Mouse (Mus musculus) kidney, embryonic 16.5 days (tissue): Measurements from ENCODE around the gene Smarcd2. TPM values are rescaled to one million over a fixed set of nuclear protein-coding genes. Genes with fewer than 3 reads are reported as not detected.

Experiments used
- ATAC-seq: fragments of 200-750 bp; cut with Nextera tagmentation; 2 replicates; pipeline ENCODE4 v1.8.0; 2017; ENCODE audit warnings: moderate TSS enrichment; ENCODE audit not compliant: low FRiP score, low TSS enrichment
- H3K27ac ChIP-seq: fragments of 300-500 bp; sonication (generic); 2 replicates; pipeline ENCODE4 v1.5.1; 2014; ENCODE audit warnings: low read length
- H3K27me3 ChIP-seq: fragments of 300-500 bp; sonication (generic); 2 replicates; pipeline ENCODE4 v1.6.1; 2014; ENCODE audit warnings: low read length, control low read depth, mixed read lengths; ENCODE audit not compliant: insufficient read depth
- H3K36me3 ChIP-seq: fragments of 300-500 bp; sonication (generic); 2 replicates; pipeline ENCODE4 v1.6.1; 2014; ENCODE audit warnings: low read length, control low read depth, mixed read lengths; ENCODE audit not compliant: insufficient read depth
- H3K4me1 ChIP-seq: fragments of 300-500 bp; sonication (generic); 2 replicates; pipeline ENCODE4 v1.6.1; 2014; ENCODE audit warnings: low read length, control low read depth, mixed read lengths; ENCODE audit not compliant: insufficient read depth
- H3K4me2 ChIP-seq: fragments of 300-500 bp; sonication (generic); replicated peaks from 2 replicates; pipeline ENCODE4 v1.6.1; 2014; ENCODE audit warnings: low read depth, low read length
- H3K4me3 ChIP-seq: fragments of 300-500 bp; sonication (generic); 2 replicates; pipeline ENCODE4 v1.5.1; 2014; ENCODE audit warnings: mild to moderate bottlenecking, low read length
- H3K9ac ChIP-seq: fragments of 300-500 bp; sonication (generic); replicated peaks from 2 replicates; pipeline ENCODE4 v1.6.1; 2014; ENCODE audit warnings: low read length
- H3K9me3 ChIP-seq: fragments of 300-500 bp; sonication (generic); 2 replicates; pipeline ENCODE4 v1.6.1; 2016; ENCODE audit warnings: low read length, control low read depth
- WGBS: fragments of 180-500 bp; shearing (Covaris S2); extraction: QIAGEN DNeasy Blood & Tissue Kit; methylation state at CpG from one replicate; pipeline ENCODE4 v1.1.7; 2014; 5-methylcytosine and 5-hydroxymethylcytosine counted together
- polyA plus RNA-seq: library from polyadenylated mRNA; unstranded; fragments of >200 nt; fragmentation: Nextera tagmentation; extraction: Ambion mirVana; gene quantifications from 2 replicates; pipeline ENCODE4 v1.2.1, GENCODE M21; 2015

Gene Smarcd2
- polyA plus RNA-seq, result 55.0 and 59.0 TPM in 2 replicates

GRCm38 (mm10) chr11:106272644-106273310, at the start of gene Smarcd2:
Smarcd2 (minus strand) TSS chr11:106272972.
- Histone ChIP-seq H3K9me3 (no peaks in the 10 kb centered on the region), H3K4me1 (peaks cover 58% of the 10 kb centered on the region), H3K4me3 (peak within 1 kb of the TSS; percentile 82), H3K4me2 (peak within 1 kb of the TSS; percentile 79), H3K27ac (peak within 1 kb of the TSS; percentile 97), H3K36me3 (no peaks in the 10 kb centered on the region; the same call in 1 of the 2 replicates), H3K27me3 (no peaks in the 10 kb centered on the region), H3K9ac (peak within 1 kb of the TSS; percentile 99)
- ATAC-seq, result peak; percentile 93
- under 1% methylated on average over 60 of the region's 72 CpGs for WGBS

DNA sequence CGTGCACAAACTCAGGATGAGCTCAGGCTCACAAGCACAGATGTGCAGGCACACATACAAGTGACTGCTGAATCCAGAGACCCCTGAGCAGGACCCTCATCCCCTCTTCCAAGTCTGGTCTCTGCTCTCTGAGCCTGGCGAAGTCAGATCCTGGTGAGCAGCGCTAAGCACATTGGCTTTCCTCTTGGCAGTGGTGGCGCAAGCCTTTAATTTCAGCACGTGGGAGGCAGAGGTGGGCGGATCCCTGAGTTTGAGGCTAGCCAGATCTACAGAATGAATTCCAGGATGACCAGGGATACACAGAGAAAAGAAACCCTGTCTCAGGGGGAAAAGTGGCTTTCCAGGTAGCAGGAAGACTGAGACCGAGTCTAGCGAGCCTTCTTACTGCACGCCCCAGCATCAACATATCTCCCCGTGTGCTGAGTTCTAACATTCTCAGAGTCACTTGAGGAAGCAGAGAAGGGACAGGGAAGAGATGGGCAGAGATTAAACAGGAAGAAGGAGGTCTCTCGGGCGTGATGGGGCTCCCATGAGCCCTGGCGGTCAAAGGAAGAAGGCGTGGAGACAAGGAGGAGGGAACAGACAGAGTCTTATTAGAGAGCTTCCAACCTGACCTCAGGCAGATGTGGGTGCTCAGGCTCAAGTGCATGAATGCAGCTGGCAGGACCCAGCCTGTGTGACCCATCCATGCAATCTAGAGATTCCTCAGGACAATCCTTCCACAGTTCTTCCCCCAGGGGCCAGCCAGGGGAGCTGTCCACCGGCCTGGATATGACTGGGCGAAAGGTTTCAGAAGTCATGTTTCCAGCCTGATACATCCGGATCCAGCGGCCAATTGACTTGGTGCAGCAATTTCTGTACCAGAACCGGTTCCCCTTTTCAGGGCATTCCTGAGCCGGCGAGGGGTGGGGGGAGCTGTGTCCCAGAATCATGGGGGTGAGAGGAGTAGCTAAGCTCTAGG, 45.9 kb upstream of the Smarcd2 start:
- Histone ChIP-seq H3K27me3 (no peaks in the 10 kb centered on the region), H3K4me3 (no peak overlapping the region), H3K36me3 (no peaks in the 10 kb centered on the region), H3K4me1 (peaks cover 26% of the 10 kb centered on the region), H3K9ac (0 out of 2 replicates have a peak overlapping the region, but pooled peaks have one; percentile 19), H3K27ac (peak overlapping the region; percentile 25; the same call in 1 of the 2 replicates), H3K4me2 (no peak overlapping the region), H3K9me3 (no peaks in the 10 kb centered on the region)
- WGBS, result 61% methylated on average over 21 of the region's 21 CpGs
- ATAC-seq, result no peak

DNA sequence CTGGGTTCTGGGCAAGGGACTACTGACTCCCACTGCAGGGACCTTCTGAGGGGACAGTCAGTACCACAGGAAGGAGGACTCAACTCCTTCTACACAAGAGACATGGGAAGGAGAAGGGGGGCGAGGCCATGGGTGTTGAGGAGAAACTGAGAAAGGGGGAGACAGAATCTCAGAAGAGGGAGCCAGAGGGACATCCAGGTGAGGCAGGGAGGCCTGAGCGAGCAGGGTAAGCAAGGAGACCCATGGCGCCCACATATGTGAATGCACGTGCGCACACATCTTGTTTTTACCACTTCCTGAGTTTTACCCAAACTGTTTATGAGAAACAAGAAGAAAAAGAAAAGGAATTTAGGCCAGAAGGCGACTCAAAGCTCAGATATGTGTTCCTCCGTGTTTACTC, 45.0 kb upstream of the Smarcd2 start:
- Histone ChIP-seq H3K4me3 (no peak overlapping the region), H3K36me3 (no peaks in the 10 kb centered on the region), H3K27ac (no peak overlapping the region), H3K4me1 (peaks cover 32% of the 10 kb centered on the region), H3K9me3 (no peaks in the 10 kb centered on the region), H3K9ac (no peak overlapping the region), H3K4me2 (no peak overlapping the region), H3K27me3 (no peaks in the 10 kb centered on the region)
- 81% methylated on average over 7 of the region's 7 CpGs for WGBS
- no peak for ATAC-seq

DNA sequence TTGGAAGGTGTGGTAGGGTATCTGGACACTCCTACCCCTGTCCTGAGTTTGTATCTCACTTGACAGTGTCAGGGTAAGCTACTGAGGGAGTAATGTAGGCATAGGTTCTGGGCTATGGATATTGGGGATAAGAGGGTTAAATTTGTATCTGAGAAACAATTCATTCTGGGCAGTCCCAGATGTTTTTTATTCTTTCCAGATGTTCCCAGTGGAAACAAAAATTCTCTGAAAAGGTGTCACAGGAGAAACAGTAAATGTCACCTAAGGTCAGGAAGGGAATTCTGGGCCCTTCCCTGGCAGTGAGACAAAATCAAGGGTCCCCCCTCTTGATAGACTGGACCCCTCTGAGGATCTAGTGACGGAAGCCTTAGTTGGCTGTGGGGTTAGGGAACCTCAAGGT, 43.6 kb upstream of the Smarcd2 start:
- Histone ChIP-seq H3K9me3 (no peaks in the 10 kb centered on the region), H3K27me3 (no peaks in the 10 kb centered on the region), H3K4me1 (peaks cover 32% of the 10 kb centered on the region), H3K4me2 (no peak overlapping the region), H3K9ac (no peak overlapping the region), H3K36me3 (no peaks in the 10 kb centered on the region), H3K27ac (no peak overlapping the region), H3K4me3 (no peak overlapping the region)
- WGBS, result 67% methylated on average over 1 of the region's 1 CpGs
- ATAC-seq, result no peak

GRCm38 (mm10) chr11:106314333-106314812, 41.6 kb upstream of the Smarcd2 start, which contains the start of gene Cd79b:
Cd79b (minus strand) TSS chr11:106314762.
- H3K9ac ChIP-seq, result peak within 1 kb of the TSS; percentile 44
- WGBS, result 24% methylated on average over 9 of the region's 9 CpGs
- ATAC-seq, result peak; percentile 16; the same call in 1 of the 2 replicates

DNA sequence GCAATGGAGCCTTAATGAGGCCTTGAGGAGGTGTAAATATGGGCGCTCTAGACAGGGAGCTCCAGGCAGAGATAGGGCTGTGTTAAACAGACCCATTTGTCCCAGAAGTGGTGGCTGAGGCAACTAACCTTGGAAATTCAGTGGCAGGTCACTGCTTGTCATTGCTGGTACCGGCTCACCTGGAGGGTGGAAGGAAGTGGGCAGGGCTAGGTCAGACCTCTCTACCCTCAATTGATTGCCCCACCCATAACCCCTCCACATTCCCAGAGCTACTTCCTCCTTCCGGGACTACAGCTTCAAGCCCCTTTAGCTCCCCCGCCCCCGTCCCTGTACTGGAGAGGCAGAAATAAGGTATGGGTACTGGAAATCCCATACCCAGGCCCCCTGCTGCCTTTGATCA, 40.8 kb upstream of the Smarcd2 start:
- Histone ChIP-seq H3K9me3 (no peaks in the 10 kb centered on the region), H3K36me3 (no peaks in the 10 kb centered on the region), H3K9ac (no peak overlapping the region), H3K4me3 (no peak overlapping the region; the same call in 1 of the 2 replicates), H3K4me2 (peak overlapping the region; percentile 33), H3K4me1 (peaks cover 24% of the 10 kb centered on the region), H3K27me3 (no peaks in the 10 kb centered on the region), H3K27ac (peak overlapping the region; percentile 71)
- peak; percentile 67 for ATAC-seq
- WGBS, result 27% methylated on average over 5 of the region's 5 CpGs

More at GRCm38 (mm10) chr11:106314333-106314812, 41.6 kb upstream of the Smarcd2 start, which contains the start of gene Cd79b:
- peaks cover 30% of the 10 kb centered on the region for H3K4me1 ChIP-seq
- H3K4me2 ChIP-seq, result peak within 1 kb of the TSS; percentile 33; the same call in 1 of the 2 replicates
- H3K27me3 ChIP-seq, result no peaks in the 10 kb centered on the region
- H3K9me3 ChIP-seq, result no peaks in the 10 kb centered on the region
- H3K36me3 ChIP-seq, result no peaks in the 10 kb centered on the region
- H3K27ac ChIP-seq, result peak within 1 kb of the TSS; percentile 71
- H3K4me3 ChIP-seq, result no peak within 1 kb of the TSS

- Histone ChIP-seq H3K9me3 (no peaks in the 10 kb centered on the region), H3K27me3 (no peaks in the 10 kb centered on the region), H3K36me3 (no peaks in the 10 kb centered on the region), H3K9ac (no peak overlapping the region), H3K4me2 (no peak overlapping the region), H3K27ac (no peak overlapping the region), H3K4me3 (no peak overlapping the region), H3K4me1 (peaks cover 39% of the 10 kb centered on the region)
- 70% methylated on average over 5 of the region's 5 CpGs for whole genome bisulfite sequencing
- ATAC-seq, result no peak
Observed at GRCm38 (mm10) chr11:106310123-106310522, 37.4 kb upstream of the Smarcd2 start.

DNA sequence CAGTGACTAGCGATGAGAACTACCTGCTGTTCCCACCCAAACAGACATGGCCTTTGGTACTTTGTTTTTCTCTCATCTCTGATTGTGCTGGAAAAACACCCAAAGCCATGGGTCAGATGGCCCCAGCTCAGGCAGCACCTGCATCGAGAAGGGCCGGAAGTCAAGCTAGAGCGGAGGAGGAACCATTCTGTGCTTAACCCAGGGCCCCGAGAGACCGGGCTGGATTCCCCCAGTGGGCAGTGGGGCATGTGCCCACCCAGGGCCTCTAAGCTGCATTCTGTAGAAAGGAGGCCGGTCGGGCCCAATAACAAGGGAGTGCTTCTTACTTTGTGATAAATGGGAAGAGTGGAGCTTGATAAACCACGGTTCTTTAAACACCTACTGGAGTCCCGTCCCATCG, 35.4 kb upstream of the Smarcd2 start:
- Histone ChIP-seq H3K9me3 (no peaks in the 10 kb centered on the region), H3K4me3 (no peak overlapping the region), H3K27me3 (no peaks in the 10 kb centered on the region), H3K36me3 (no peaks in the 10 kb centered on the region), H3K9ac (no peak overlapping the region), H3K27ac (peak overlapping the region; percentile 5; the same call in 1 of the 2 replicates), H3K4me1 (peaks cover 20% of the 10 kb centered on the region), H3K4me2 (no peak overlapping the region)
- ATAC-seq, result peak; percentile 14; the same call in 1 of the 2 replicates
- WGBS, result 32% methylated on average over 11 of the region's 11 CpGs

DNA sequence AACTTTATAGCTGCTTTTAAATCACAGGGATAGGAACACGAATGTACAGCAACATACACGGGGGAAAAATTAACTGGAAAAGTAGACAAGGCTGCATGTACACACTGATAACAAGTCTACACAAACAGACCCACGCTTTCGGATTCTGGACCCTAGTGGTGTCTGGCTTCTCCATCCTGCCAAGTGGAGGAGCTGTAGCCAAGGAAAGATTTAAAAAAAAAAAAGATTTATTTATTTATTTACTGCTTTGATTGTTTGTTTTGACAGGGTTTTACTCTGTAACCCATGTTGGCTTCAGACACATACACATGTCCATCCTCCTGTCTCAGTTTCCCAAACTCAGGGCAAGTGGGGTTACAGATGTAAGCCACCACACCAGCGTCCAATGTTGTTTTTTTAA, 34.7 kb upstream of the Smarcd2 start:
- no peak overlapping the region for H3K27ac ChIP-seq
- H3K4me2 ChIP-seq, result peak overlapping the region; percentile 4; the same call in 1 of the 2 replicates
- H3K4me1 ChIP-seq, result peaks cover 19% of the 10 kb centered on the region
- no peaks in the 10 kb centered on the region for H3K9me3 ChIP-seq
- H3K36me3 ChIP-seq, result no peaks in the 10 kb centered on the region
- WGBS, result 44% methylated on average over 5 of the region's 5 CpGs
- no peak overlapping the region for H3K9ac ChIP-seq
- no peak overlapping the region for H3K4me3 ChIP-seq
- ATAC-seq, result no peak
- no peaks in the 10 kb centered on the region for H3K27me3 ChIP-seq
